Mouse (Mus musculus) neural tube, embryonic 15.5 days (tissue): ENCODE results near the gene Vangl1. TPM values are rescaled to one million over a fixed set of nuclear protein-coding genes. Genes with fewer than 3 reads are reported as not detected.
"Not testable (repeated sequence)": the region's sequence is repeated elsewhere in the genome, so short reads cannot be mapped to it uniquely, and the experiment has no call there.

Source experiments
- ATAC-seq: fragments of 200-750 bp; cut with Nextera tagmentation; 2 replicates; pipeline ENCODE4 v1.8.0; 2017; ENCODE audit warnings: mild to moderate bottlenecking, moderate TSS enrichment, moderate library complexity; ENCODE audit not compliant: low FRiP score
- H3K27ac ChIP-seq: fragments of 300-500 bp; sonication (generic); replicated peaks from 2 replicates; pipeline ENCODE4 v1.5.1; 2015; ENCODE audit warnings: mild to moderate bottlenecking, inconsistent platforms
- H3K27me3 ChIP-seq: fragments of 300-500 bp; sonication (generic); replicated peaks from 2 replicates; pipeline ENCODE4 v1.6.1; 2015; ENCODE audit warnings: inconsistent platforms
- H3K36me3 ChIP-seq: fragments of 300-500 bp; sonication (generic); 2 replicates; pipeline ENCODE4 v1.6.1; 2015; ENCODE audit warnings: inconsistent platforms
- H3K4me1 ChIP-seq: fragments of 300-500 bp; sonication (generic); 2 replicates; pipeline ENCODE4 v1.6.1; 2015; ENCODE audit warnings: inconsistent platforms
- H3K4me2 ChIP-seq: fragments of 300-500 bp; sonication (generic); 2 replicates; pipeline ENCODE4 v1.6.1; 2015; ENCODE audit warnings: inconsistent platforms, mild to moderate bottlenecking, moderate library complexity
- H3K4me3 ChIP-seq: fragments of 300-500 bp; sonication (generic); replicated peaks from 2 replicates; pipeline ENCODE4 v1.5.1; 2015; ENCODE audit warnings: mild to moderate bottlenecking, inconsistent platforms
- H3K9ac ChIP-seq: fragments of 300-500 bp; sonication (generic); replicated peaks from 2 replicates; pipeline ENCODE4 v1.6.1; 2015; ENCODE audit warnings: mild to moderate bottlenecking, inconsistent platforms
- H3K9me3 ChIP-seq: fragments of 300-500 bp; sonication (generic); replicated peaks from 2 replicates; pipeline ENCODE4 v1.6.1; 2016; ENCODE audit warnings: inconsistent platforms
- WGBS: fragments of 180-500 bp; shearing (Covaris S2); methylation state at CpG from one replicate; pipeline ENCODE4 v1.1.7; 2015; ENCODE audit warnings: mixed read lengths; 5-methylcytosine and 5-hydroxymethylcytosine counted together
- polyA plus RNA-seq: library from polyadenylated mRNA; unstranded; fragments of >200 nt; fragmentation: Nextera tagmentation; extraction: Ambion mirVana; gene quantifications from 2 replicates; pipeline ENCODE4 v1.2.1, GENCODE M21; 2015

Vangl1 gene
- polyA plus RNA-seq, 1 experiment from 2014 or later, result 9.0 TPM

DNA sequence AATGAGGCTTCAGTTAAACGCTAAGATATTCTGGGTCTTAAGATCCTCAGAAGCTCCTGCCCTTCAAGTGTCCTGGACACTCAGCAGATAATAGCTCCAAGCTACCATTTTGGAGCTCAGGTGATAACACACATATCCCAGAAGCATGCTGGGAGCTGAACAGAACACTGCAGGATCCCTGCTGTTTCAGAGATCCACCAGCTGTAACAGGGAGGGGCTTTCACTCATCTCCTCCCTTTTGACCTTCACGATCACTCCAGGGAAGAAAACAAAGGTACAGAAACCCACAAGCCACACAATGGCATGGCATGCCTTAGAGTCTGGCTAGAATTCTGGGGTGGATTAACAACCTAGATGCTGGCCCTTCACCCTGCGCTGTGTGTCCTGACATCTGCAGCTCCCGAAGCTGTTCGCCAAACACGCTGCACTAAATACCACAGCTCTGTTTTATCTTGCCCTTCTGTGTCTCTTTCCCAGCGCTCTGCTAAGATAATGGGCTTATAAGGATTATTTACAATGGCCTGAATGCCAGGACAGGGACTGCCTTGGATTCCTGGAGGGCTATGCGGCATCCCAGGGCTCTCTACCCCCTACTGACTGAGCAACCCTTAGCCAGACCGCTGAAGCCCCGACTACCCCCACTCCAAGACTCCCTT, 36.8 kb downstream of the Vangl1 start:
- WGBS, result 8% methylated on average over 10 of the region's 10 CpGs
- no peaks in the 10 kb centered on the region for H3K9me3 ChIP-seq
- H3K4me2 ChIP-seq, result 0 out of 2 replicates have a peak overlapping the region, but pooled peaks have one; percentile 6
- H3K27me3 ChIP-seq, result no peaks in the 10 kb centered on the region
- peak; percentile 10; the same call in 1 of the 2 replicates for ATAC-seq
- H3K4me1 ChIP-seq, result peaks cover 26% of the 10 kb centered on the region
- no peak overlapping the region for H3K9ac ChIP-seq
- H3K4me3 ChIP-seq, result no peak overlapping the region
- 0 out of 2 replicates have a peak overlapping the region, but pooled peaks have one; percentile 13 for H3K27ac ChIP-seq
- H3K36me3 ChIP-seq, result 0 out of 2 replicates have a peak, but pooled peaks cover 9% of the 10 kb centered on the region

DNA sequence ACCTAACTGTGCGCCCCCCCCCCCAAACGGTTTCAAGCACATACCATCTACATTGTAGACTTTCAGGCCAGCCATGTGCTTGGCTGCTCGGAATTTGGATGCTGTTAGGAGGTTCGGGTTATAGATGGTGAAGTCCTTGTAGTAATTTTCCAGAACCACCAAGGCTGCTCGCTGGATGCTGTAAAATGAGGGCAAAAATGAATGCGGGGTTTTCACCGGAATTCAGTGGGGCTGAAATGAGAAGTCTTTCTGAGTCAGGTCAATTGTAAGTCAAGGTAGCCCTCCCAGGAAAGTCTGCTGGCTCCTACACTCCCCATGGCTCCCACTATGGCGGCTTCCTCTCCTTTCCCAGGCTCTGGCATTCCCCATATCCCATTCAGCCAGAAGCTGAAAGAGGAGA, 37.7 kb downstream of the Vangl1 start:
- Histone ChIP-seq H3K9ac (no peak overlapping the region), H3K9me3 (no peaks in the 10 kb centered on the region), H3K4me1 (peaks cover 26% of the 10 kb centered on the region), H3K27me3 (no peaks in the 10 kb centered on the region), H3K4me2 (no peak overlapping the region), H3K27ac (no peak overlapping the region), H3K4me3 (no peak overlapping the region), H3K36me3 (0 out of 2 replicates have a peak, but pooled peaks cover 10% of the 10 kb centered on the region)
- WGBS, result 84% methylated on average over 8 of the region's 8 CpGs
- ATAC-seq, result no peak

- Histone ChIP-seq H3K36me3 (0 out of 2 replicates have a peak, but pooled peaks cover 10% of the 10 kb centered on the region), H3K4me2 (no peak overlapping the region), H3K4me3 (no peak overlapping the region), H3K27me3 (no peaks in the 10 kb centered on the region), H3K9ac (no peak overlapping the region), H3K4me1 (peaks cover 26% of the 10 kb centered on the region), H3K9me3 (no peaks in the 10 kb centered on the region), H3K27ac (no peak overlapping the region)
- ATAC-seq, result no peak
- WGBS, result 69% methylated on average over 4 of the region's 4 CpGs
These were observed 38.2 kb downstream of the Vangl1 start for GRCm38 (mm10) chr3:102166287-102166620.

DNA sequence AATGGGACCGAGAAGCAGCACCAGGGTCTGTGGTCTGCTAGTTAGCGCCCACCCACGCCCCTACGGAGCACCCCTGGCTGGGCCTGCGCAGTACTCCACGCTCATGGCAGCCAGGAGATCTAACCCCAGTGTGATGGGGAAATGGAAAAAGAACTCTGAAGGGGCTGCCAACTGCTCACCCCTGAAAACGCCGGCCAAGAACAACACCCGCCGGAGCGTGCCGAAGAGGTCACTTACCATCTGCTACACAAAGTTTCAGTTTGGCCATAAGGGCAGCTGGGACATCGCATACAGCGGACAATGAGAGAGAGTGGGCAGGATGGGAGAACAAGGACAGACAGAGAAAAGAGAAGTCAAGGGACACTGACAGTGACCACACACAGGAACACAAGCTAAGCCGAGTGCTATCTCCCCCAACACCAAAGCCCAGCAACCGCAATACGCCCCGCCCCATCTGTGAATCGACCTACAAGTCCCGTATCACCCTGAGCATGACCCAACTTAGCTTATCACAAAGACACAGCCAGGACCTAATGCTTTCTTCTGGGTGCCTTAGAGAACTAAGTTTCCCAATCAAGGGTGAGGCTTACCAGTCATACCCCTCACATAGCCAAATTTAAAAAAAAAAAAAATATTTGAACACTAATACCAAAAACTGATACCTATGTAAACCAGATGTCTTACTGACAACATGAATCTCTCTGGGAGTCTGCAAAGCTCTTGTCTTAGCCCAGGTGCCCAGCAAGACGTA, 38.8 kb downstream of the Vangl1 start:
- Histone ChIP-seq H3K9me3 (no peaks in the 10 kb centered on the region), H3K27me3 (no peaks in the 10 kb centered on the region), H3K9ac (no peak overlapping the region), H3K4me2 (no peak overlapping the region), H3K36me3 (0 out of 2 replicates have a peak, but pooled peaks cover 10% of the 10 kb centered on the region), H3K27ac (no peak overlapping the region), H3K4me1 (peaks cover 26% of the 10 kb centered on the region), H3K4me3 (no peak overlapping the region)
- 81% methylated on average over 21 of the region's 21 CpGs for WGBS
- no peak for ATAC-seq

- Histone ChIP-seq H3K27me3 (no peaks in the 10 kb centered on the region), H3K27ac (no peak overlapping the region), H3K4me1 (peaks cover 23% of the 10 kb centered on the region), H3K9ac (no peak overlapping the region), H3K4me3 (no peak overlapping the region), H3K9me3 (no peaks in the 10 kb centered on the region), H3K4me2 (no peak overlapping the region), H3K36me3 (0 out of 2 replicates have a peak, but pooled peaks cover 10% of the 10 kb centered on the region)
- no peak for ATAC-seq
- WGBS, result 76% methylated on average over 4 of the region's 4 CpGs
These were observed 39.6 kb downstream of the Vangl1 start for GRCm38 (mm10) chr3:102164911-102165310.

- peaks cover 18% of the 10 kb centered on the region for H3K4me1 ChIP-seq
- WGBS, result 70% methylated on average over 1 of the region's 1 CpGs
- not testable (repeated sequence) for H3K9me3 ChIP-seq, H3K9ac ChIP-seq, H3K36me3 ChIP-seq, ATAC-seq, H3K27me3 ChIP-seq, H3K27ac ChIP-seq, H3K4me2 ChIP-seq, H3K4me3 ChIP-seq
These were observed 40.6 kb downstream of the Vangl1 start for GRCm38 (mm10) chr3:102163861-102164260.

DNA sequence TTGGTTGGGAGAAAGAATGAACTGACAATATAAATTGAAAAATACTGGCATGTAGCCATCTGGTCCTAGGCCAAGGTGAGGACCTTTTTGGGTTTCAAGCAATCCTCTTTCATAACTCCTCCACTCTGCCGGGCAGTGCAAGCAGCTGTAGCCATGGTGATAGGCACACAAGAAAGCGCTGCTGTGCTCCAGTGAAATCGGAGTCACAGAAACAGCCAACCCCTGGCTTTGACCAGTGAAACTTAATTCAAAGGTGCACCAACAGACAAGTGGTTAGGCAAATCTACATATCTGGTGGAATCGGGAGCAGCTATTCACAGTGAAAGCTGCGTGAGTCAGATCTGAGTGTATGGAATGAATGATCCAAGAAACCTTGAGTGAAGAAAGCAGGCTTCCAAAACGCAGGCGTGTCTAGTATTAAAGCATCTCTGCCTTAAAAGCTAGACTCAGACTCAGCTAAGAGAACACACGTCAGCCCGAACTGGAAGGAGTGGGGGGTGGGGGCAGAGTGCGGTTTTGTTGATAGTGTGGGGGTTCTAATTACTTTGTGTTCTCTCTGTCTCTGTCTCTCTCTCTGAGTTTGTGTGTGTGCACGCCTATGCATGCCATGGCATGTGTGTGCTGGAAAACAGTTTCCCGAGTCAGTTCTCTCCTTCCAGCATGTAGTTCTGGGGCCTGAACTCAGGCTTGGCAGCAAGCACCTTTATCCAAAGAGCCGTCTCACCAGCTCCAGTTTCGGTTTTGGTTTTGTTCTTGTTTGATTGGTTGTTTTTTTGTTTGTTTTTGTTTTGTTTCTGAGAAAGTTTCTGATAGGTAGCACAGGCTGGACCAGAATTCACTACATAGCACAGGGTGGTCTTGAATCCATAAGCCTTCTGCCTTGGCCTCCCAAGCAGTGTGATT, 44.8 kb downstream of the Vangl1 start:
- Histone ChIP-seq H3K4me2 (no peak overlapping the region), H3K27me3 (no peaks in the 10 kb centered on the region), H3K9me3 (no peaks in the 10 kb centered on the region), H3K4me3 (no peak overlapping the region), H3K36me3 (0 out of 2 replicates have a peak, but pooled peaks cover 10% of the 10 kb centered on the region), H3K27ac (peak overlapping the region; percentile 45), H3K4me1 (peaks cover 9% of the 10 kb centered on the region; the same call in 1 of the 2 replicates), H3K9ac (no peak overlapping the region)
- 71% methylated on average over 14 of the region's 14 CpGs for WGBS
- ATAC-seq, result no peak; the same call in 1 of the 2 replicates

DNA sequence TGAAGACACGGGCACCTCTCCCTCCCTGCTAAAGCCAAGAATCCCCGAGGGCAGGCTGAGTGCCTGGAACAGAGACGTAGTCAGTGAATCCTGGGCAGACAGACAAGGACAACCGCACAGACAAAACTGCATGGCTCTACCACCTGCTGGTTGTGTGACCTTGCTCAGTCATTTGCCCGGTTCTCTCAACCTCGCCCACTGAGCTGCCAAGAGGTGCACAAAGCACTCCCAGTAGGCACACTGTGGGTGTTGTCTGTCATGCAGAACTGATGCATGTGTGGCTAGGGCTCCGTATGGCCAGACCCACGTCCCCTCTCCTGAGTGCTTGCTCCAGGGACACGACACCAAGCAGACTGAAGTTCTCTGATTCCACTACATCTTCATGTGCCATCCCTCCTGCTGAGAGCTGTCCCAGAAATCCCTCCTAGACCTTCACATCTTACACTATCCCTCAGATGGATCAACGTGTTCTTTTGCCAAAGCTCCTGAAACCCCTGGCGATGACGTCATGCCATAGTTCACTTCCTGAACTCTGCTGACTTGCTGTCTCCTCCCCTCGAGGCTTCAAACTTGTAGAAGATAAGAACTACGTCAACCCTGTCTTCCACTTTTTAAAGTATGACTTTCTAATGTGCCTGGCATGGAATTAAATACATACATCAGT, 45.6 kb downstream of the Vangl1 start:
- ATAC-seq, result no peak
- WGBS, result 77% methylated on average over 14 of the region's 14 CpGs
- Histone ChIP-seq H3K27me3 (no peaks in the 10 kb centered on the region), H3K4me2 (no peak overlapping the region), H3K9ac (no peak overlapping the region), H3K36me3 (0 out of 2 replicates have a peak, but pooled peaks cover 10% of the 10 kb centered on the region), H3K4me1 (peaks cover 9% of the 10 kb centered on the region; the same call in 1 of the 2 replicates), H3K27ac (no peak overlapping the region), H3K9me3 (no peaks in the 10 kb centered on the region), H3K4me3 (no peak overlapping the region)

GRCm38 (mm10) chr3:102157652-102158051, 46.8 kb downstream of the Vangl1 start:
- Histone ChIP-seq H3K4me1 (peaks cover 9% of the 10 kb centered on the region; the same call in 1 of the 2 replicates), H3K36me3 (0 out of 2 replicates have a peak, but pooled peaks cover under 1% of the 10 kb centered on the region), H3K27ac (no peak overlapping the region), H3K4me3 (no peak overlapping the region), H3K9ac (no peak overlapping the region), H3K27me3 (no peaks in the 10 kb centered on the region), H3K4me2 (no peak overlapping the region), H3K9me3 (no peaks in the 10 kb centered on the region)
- no peak for ATAC-seq
- WGBS, result 96% methylated on average over 6 of the region's 6 CpGs

DNA sequence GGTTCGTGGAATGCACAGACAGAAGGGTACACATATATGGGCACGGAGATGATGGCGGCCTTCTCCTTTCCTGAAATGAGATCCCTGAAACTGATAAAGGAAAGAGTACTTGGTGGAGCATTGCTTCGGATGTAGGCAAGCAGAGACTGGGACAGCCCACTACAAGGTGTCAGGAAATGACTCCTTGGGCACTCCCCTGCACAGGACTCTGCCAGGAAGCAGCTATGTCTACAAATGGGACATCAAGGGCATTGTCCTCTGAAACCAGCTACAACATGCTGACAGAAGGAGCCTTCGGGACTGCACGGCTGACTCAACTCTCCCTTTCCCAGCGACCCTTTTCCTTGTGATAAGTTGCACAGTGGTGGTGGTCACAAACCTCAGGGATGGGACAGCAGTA, 47.8 kb downstream of the Vangl1 start:
- Histone ChIP-seq H3K27me3 (no peaks in the 10 kb centered on the region), H3K4me2 (no peak overlapping the region), H3K9ac (no peak overlapping the region), H3K36me3 (no peaks in the 10 kb centered on the region), H3K4me1 (peaks cover 9% of the 10 kb centered on the region; the same call in 1 of the 2 replicates), H3K4me3 (no peak overlapping the region), H3K27ac (no peak overlapping the region), H3K9me3 (no peaks in the 10 kb centered on the region)
- no peak for ATAC-seq
- 97% methylated on average over 7 of the region's 7 CpGs for WGBS

GRCm38 (mm10) chr3:102154107-102154506, 50.4 kb downstream of the Vangl1 start:
- H3K27me3 ChIP-seq, result no peaks in the 10 kb centered on the region
- WGBS, result 91% methylated on average over 7 of the region's 7 CpGs

More at GRCm38 (mm10) chr3:102154107-102154506, 50.4 kb downstream of the Vangl1 start:
- H3K4me2 ChIP-seq, result no peak overlapping the region
- H3K4me3 ChIP-seq, result no peak overlapping the region
- no peak for ATAC-seq
- H3K9ac ChIP-seq, result no peak overlapping the region
- peaks cover 5% of the 10 kb centered on the region; the same call in 1 of the 2 replicates for H3K4me1 ChIP-seq
- no peaks in the 10 kb centered on the region for H3K9me3 ChIP-seq
- H3K36me3 ChIP-seq, result no peaks in the 10 kb centered on the region
- H3K27ac ChIP-seq, result no peak overlapping the region
